Mouse (Mus musculus): ENCODE results near the gene Mmp24.

Gene Mmp24

GRCm38 (mm10) chr2:155849464-155849863 is 74.3 kb downstream of the Mmp24 start:
- in situ Hi-C loops (cut with MboI, MseI), result no loop called here

- in situ Hi-C loops (cut with MboI, MseI), result loop anchor here (5.0 kb wide), 1 partner anchor 92 kb away; the partner anchor contains the start of gene Gm15557 (in 2 of the 2)
These were observed 75.0 kb downstream of the Mmp24 start for GRCm38 (mm10) chr2:155850120-155850519.

GRCm38 (mm10) chr2:155852536-155852935 is 77.4 kb downstream of the Mmp24 start:
- in situ Hi-C loops (cut with MboI, MseI), result loop anchor here (5.0 kb wide), 1 partner anchor 90 kb away; the partner anchor contains the start of gene Gm15557 (in 2 of the 2)

GRCm38 (mm10) chr2:155860102-155860501 is 85.0 kb downstream of the Mmp24 start:
- in situ Hi-C loops (cut with MboI, MseI), result no loop called here

GRCm38 (mm10) chr2:155861581-155861980 is 86.4 kb downstream of the Mmp24 start:
- in situ Hi-C loops (cut with MboI, MseI), result no loop called here

GRCm38 (mm10) chr2:155862573-155863300 is 87.6 kb downstream of the Mmp24 start:
- in situ Hi-C loops (cut with MboI, MseI), result no loop called here

GRCm38 (mm10) chr2:155863301-155863867 is 88.2 kb downstream of the Mmp24 start:
- in situ Hi-C loops (cut with MboI, MseI), result no loop called here

Data from T-helper 17 cell (primary cell).